Mouse (Mus musculus): Measurements from ENCODE around the gene Zfp319.

DNA sequence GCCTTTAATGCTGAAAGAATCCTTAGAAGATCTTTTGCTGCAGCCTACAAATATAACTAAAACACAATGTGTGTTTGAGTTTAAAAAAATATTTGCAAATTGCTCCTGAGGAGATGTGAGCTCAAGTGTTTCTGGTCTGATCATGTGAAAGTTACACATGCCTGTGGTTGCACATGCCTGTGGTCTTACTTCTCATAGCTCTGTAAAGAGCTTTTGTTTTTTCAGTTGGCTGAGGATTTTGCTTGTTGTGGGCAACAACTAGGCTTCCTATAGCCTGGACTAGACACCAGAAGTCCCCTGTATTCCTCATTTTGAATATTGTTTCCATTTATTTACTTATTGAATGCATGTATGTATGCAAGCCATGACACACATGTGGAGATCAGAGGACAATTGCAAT lies 4.6 kb upstream of the Zfp319 start:
- no peak for TF ChIP-seq GATA1 (IDR thresholded peaks at IDR 0.05; ENCODE audit: low read length)
- no peak for TF ChIP-seq TAL1 (IDR thresholded peaks at IDR 0.05; ENCODE audit: low read length)
